Comparison of ENCODE assay signal across 7 mouse cellular contexts in the genomic region with DNA sequence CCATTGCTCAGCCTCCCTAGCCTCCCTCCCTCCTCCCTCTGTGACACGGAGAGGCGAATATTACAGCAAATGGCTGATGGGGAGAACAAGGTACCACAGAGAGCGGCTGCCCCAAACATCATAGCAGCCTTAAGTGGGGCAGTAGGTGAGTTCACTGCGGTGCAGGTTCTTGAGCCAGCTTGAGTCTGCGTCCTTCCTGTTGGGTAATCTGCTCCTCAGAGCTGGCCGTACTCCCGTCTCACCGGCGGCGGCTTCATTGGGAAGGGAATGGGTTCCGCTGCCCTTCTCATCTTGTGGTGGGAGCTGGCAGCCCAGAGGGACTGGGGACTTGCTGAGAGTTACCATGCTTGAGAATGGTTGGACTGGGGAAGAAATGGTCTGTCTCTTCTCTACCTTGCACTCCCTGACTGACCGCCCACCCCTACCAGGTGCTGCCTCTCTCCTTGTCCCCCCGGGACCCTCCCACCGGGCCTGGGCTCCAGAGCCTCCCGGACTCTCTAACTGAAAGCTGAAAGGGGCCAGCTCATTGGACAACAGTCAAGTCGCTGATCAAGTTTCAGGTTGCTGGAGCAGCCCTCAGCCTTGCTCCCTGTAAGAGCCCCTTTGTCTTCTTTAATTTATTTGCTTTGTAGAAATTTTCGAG. TPM values are rescaled to one million over a fixed set of nuclear protein-coding genes. Genes with fewer than 3 reads are reported as not detected.
A peak's percentile ranks its signal among the peaks of the same experiment; 100 is the strongest.
DNase-seq lines count a peak whose midpoint lies in the region; ATAC-seq lines count a peak whose summit lies in the region.

No protein-coding gene starts in this region.

- 7% methylated on average over 17 of the region's 17 CpGs for WGBS in kidney, embryonic 15.5 days
- WGBS in embryonic facial prominence, embryonic 11.5 days: 4% methylated on average over 17 of the region's 17 CpGs
- WGBS in intestine, embryonic 15.5 days: 17% methylated on average over 17 of the region's 17 CpGs
- WGBS in neural tube, embryonic 12.5 days: 9% methylated on average over 17 of the region's 17 CpGs

- H3K27me3 ChIP-seq in kidney, embryonic 15.5 days: no peaks in the 10 kb centered on the region
- H3K27me3 ChIP-seq in embryonic facial prominence, embryonic 11.5 days (ENCODE audit: control insufficient read depth, insufficient read depth, low read length): no peaks in the 10 kb centered on the region
- H3K27me3 ChIP-seq in intestine, embryonic 15.5 days (replicated peaks): no peaks in the 10 kb centered on the region
- H3K27me3 ChIP-seq in neural tube, embryonic 12.5 days (replicated peaks): no peaks in the 10 kb centered on the region; the same call in 1 of the 2 replicates

- DNase-seq in kidney, adult 18-20 months: no peak
- DNase-seq in embryonic facial prominence, embryonic 11.5 days (ENCODE audit: low spot score): peak; percentile 75
- no peak for DNase-seq in thymus, postnatal 14 days
- DNase-seq in adrenal gland, adult (ENCODE audit: inconsistent age in 2 of 2, low spot score in 1 of 2): no peak

- no peaks in the 10 kb centered on the region for H3K9me3 ChIP-seq in kidney, embryonic 15.5 days (replicated peaks)
- no peaks in the 10 kb centered on the region for H3K9me3 ChIP-seq in embryonic facial prominence, embryonic 11.5 days (replicated peaks; ENCODE audit: control insufficient read depth, low read length)
- H3K9me3 ChIP-seq in intestine, embryonic 15.5 days: no peaks in the 10 kb centered on the region
- H3K9me3 ChIP-seq in neural tube, embryonic 12.5 days: no peaks in the 10 kb centered on the region

- H3K27ac ChIP-seq in kidney, embryonic 15.5 days: peak overlapping the region; percentile 14; the same call in 1 of the 2 replicates
- no peak overlapping the region for H3K27ac ChIP-seq in embryonic facial prominence, embryonic 11.5 days (replicated peaks; ENCODE audit: low read depth, low read length)
- peak overlapping the region; percentile 48; the same call in 1 of the 2 replicates for H3K27ac ChIP-seq in intestine, embryonic 15.5 days
- H3K27ac ChIP-seq in neural tube, embryonic 12.5 days: no peak overlapping the region

- H3K4me2 ChIP-seq in kidney, embryonic 15.5 days: peak overlapping the region; percentile 56
- peak overlapping the region; percentile 44 for H3K4me2 ChIP-seq in embryonic facial prominence, embryonic 11.5 days (ENCODE audit: low read depth, low read length)
- H3K4me2 ChIP-seq in intestine, embryonic 15.5 days (replicated peaks): peak overlapping the region; percentile 42
- peak overlapping the region; percentile 41 for H3K4me2 ChIP-seq in neural tube, embryonic 12.5 days (replicated peaks)

- peaks cover 37% of the 10 kb centered on the region for H3K4me1 ChIP-seq in kidney, embryonic 15.5 days
- H3K4me1 ChIP-seq in embryonic facial prominence, embryonic 11.5 days (ENCODE audit: control insufficient read depth, insufficient read depth, low read length): peaks cover 15% of the 10 kb centered on the region
- peaks cover 36% of the 10 kb centered on the region for H3K4me1 ChIP-seq in intestine, embryonic 15.5 days (replicated peaks)
- H3K4me1 ChIP-seq in neural tube, embryonic 12.5 days: peaks cover 45% of the 10 kb centered on the region

- no peaks in the 10 kb centered on the region for H3K36me3 ChIP-seq in kidney, embryonic 15.5 days
- no peaks in the 10 kb centered on the region for H3K36me3 ChIP-seq in embryonic facial prominence, embryonic 11.5 days (replicated peaks; ENCODE audit: control insufficient read depth, insufficient read depth, low read depth, low read length)
- H3K36me3 ChIP-seq in intestine, embryonic 15.5 days: no peaks in the 10 kb centered on the region
- no peaks in the 10 kb centered on the region for H3K36me3 ChIP-seq in neural tube, embryonic 12.5 days

- peak; percentile 69 for ATAC-seq in kidney, embryonic 15.5 days (replicated peaks; ENCODE audit: low FRiP score)
- peak; percentile 81; the same call in 1 of the 2 replicates for ATAC-seq in embryonic facial prominence, embryonic 11.5 days (replicated peaks; ENCODE audit: insufficient number of reproducible peaks, low FRiP score, low TSS enrichment, low read depth)
- peak; percentile 35; the same call in 1 of the 2 replicates for ATAC-seq in intestine, embryonic 15.5 days
- ATAC-seq in neural tube, embryonic 12.5 days (ENCODE audit: low FRiP score, low read depth): no peak

- peak overlapping the region; percentile 23 for H3K4me3 ChIP-seq in kidney, embryonic 15.5 days (replicated peaks)
- H3K4me3 ChIP-seq in embryonic facial prominence, embryonic 11.5 days (ENCODE audit: low read depth, low read length): 0 out of 2 replicates have a peak overlapping the region, but pooled peaks have one; percentile 15
- 0 out of 2 replicates have a peak overlapping the region, but pooled peaks have one; percentile 9 for H3K4me3 ChIP-seq in intestine, embryonic 15.5 days (replicated peaks)
- no peak overlapping the region for H3K4me3 ChIP-seq in neural tube, embryonic 12.5 days

- H3K9ac ChIP-seq in kidney, embryonic 15.5 days: 0 out of 2 replicates have a peak overlapping the region, but pooled peaks have one; percentile 1
- H3K9ac ChIP-seq in embryonic facial prominence, embryonic 11.5 days (replicated peaks; ENCODE audit: low read length): peak overlapping the region; percentile 28; the same call in 1 of the 2 replicates
- no peak overlapping the region for H3K9ac ChIP-seq in intestine, embryonic 15.5 days
- no peak overlapping the region for H3K9ac ChIP-seq in neural tube, embryonic 12.5 days

RNA-seq across cellular contexts. Expression of gene Asap3, which starts 14.1 kb away (rescaled TPM):
- polyA plus RNA-seq in kidney, embryonic 15.5 days (2015; fragmentation: Nextera tagmentation; extraction: Ambion mirVana): 4.5 and 6.0 TPM in 2 replicates
- polyA plus RNA-seq in embryonic facial prominence, embryonic 11.5 days (2014; fragmentation: Nextera tagmentation; extraction: Ambion mirVana): 2.8 and 2.9 TPM in 2 replicates
- polyA plus RNA-seq in intestine, embryonic 15.5 days (2015; fragmentation: Nextera tagmentation; extraction: Ambion mirVana): 4.6 and 5.4 TPM in 2 replicates
- polyA plus RNA-seq in neural tube, embryonic 12.5 days (2016; fragmentation: Nextera tagmentation; extraction: Ambion mirVana): 10.4 and 11.4 TPM in 2 replicates

RNA-seq across cellular contexts. Expression of gene Tcea3, which starts 27.3 kb away (rescaled TPM):
- 10.9 and 12.5 TPM in 2 replicates for polyA plus RNA-seq in kidney, embryonic 15.5 days (2015; fragmentation: Nextera tagmentation; extraction: Ambion mirVana)
- polyA plus RNA-seq in embryonic facial prominence, embryonic 11.5 days (2014; fragmentation: Nextera tagmentation; extraction: Ambion mirVana): 1.3 and 1.4 TPM in 2 replicates
- polyA plus RNA-seq in intestine, embryonic 15.5 days (2015; fragmentation: Nextera tagmentation; extraction: Ambion mirVana): 18.3 and 19.0 TPM in 2 replicates
- 3.0 and 4.5 TPM in 2 replicates for polyA plus RNA-seq in neural tube, embryonic 12.5 days (2016; fragmentation: Nextera tagmentation; extraction: Ambion mirVana)

RNA-seq across cellular contexts. Expression of gene E2f2, which starts 48.1 kb away (rescaled TPM):
- polyA plus RNA-seq in kidney, embryonic 15.5 days (2015; fragmentation: Nextera tagmentation; extraction: Ambion mirVana): 9.7 and 10.5 TPM in 2 replicates
- polyA plus RNA-seq in embryonic facial prominence, embryonic 11.5 days (2014; fragmentation: Nextera tagmentation; extraction: Ambion mirVana): 5.0 and 6.1 TPM in 2 replicates
- polyA plus RNA-seq in intestine, embryonic 15.5 days (2015; fragmentation: Nextera tagmentation; extraction: Ambion mirVana): 8.1 and 9.8 TPM in 2 replicates
- polyA plus RNA-seq in neural tube, embryonic 12.5 days (2016; fragmentation: Nextera tagmentation; extraction: Ambion mirVana): 9.5 and 10.4 TPM in 2 replicates

Comparison
In these comparisons a context has a peak if more than half of its experiments do, and no peak if none do; other contexts are left out.
1. H3K27ac ChIP-seq: peak in kidney, embryonic 15.5 days (single experiment) and intestine, embryonic 15.5 days (single experiment); none in embryonic facial prominence, embryonic 11.5 days (single experiment) and neural tube, embryonic 12.5 days (single experiment).
2. H3K9ac ChIP-seq: peak in kidney, embryonic 15.5 days (single experiment) and embryonic facial prominence, embryonic 11.5 days (single experiment); none in intestine, embryonic 15.5 days (single experiment) and neural tube, embryonic 12.5 days (single experiment).
3. Peak in every context shown above with its lines, with median percentiles within 50 percentile points of each other: H3K4me2 ChIP-seq.